Mouse (Mus musculus) stomach, embryonic 15.5 days (tissue): ENCODE results near the gene Mfsd2a. TPM values are rescaled to one million over a fixed set of nuclear protein-coding genes. Genes with fewer than 3 reads are reported as not detected.
"Not testable (repeated sequence)": the region's sequence is repeated elsewhere in the genome, so short reads cannot be mapped to it uniquely, and the experiment has no call there.

ENCODE experiments used
- ATAC-seq: fragments of 200-750 bp; cut with Nextera tagmentation; 2 replicates; pipeline ENCODE4 v1.8.0; 2017; ENCODE audit warnings: low read depth, moderate number of reproducible peaks, moderate TSS enrichment; ENCODE audit not compliant: insufficient read depth, low FRiP score
- H3K27ac ChIP-seq: fragments of 300-500 bp; sonication (generic); 2 replicates; pipeline ENCODE4 v1.5.1; 2015; ENCODE audit warnings: mild to moderate bottlenecking, inconsistent platforms
- H3K27me3 ChIP-seq: fragments of 300-500 bp; sonication (generic); replicated peaks from 2 replicates; pipeline ENCODE4 v1.6.1; 2015; ENCODE audit warnings: inconsistent platforms
- H3K36me3 ChIP-seq: fragments of 300-500 bp; sonication (generic); 2 replicates; pipeline ENCODE4 v1.6.1; 2015; ENCODE audit warnings: inconsistent platforms
- H3K4me1 ChIP-seq: fragments of 300-500 bp; sonication (generic); 2 replicates; pipeline ENCODE4 v1.6.1; 2015; ENCODE audit warnings: inconsistent platforms
- H3K4me2 ChIP-seq: fragments of 300-500 bp; sonication (generic); 2 replicates; pipeline ENCODE4 v1.6.1; 2015; ENCODE audit warnings: mild to moderate bottlenecking, inconsistent platforms
- H3K4me3 ChIP-seq: fragments of 300-500 bp; sonication (generic); replicated peaks from 2 replicates; pipeline ENCODE4 v1.5.1; 2015; ENCODE audit warnings: inconsistent platforms
- H3K9ac ChIP-seq: fragments of 300-500 bp; sonication (generic); 2 replicates; pipeline ENCODE4 v1.6.1; 2015; ENCODE audit warnings: inconsistent platforms
- H3K9me3 ChIP-seq: fragments of 300-500 bp; sonication (generic); 2 replicates; pipeline ENCODE4 v1.6.1; 2016; ENCODE audit warnings: inconsistent platforms
- WGBS: fragments of 180-500 bp; shearing (Covaris S2); methylation state at CpG from one replicate; pipeline ENCODE4 v1.1.7; 2015; 5-methylcytosine and 5-hydroxymethylcytosine counted together
- polyA plus RNA-seq: library from polyadenylated mRNA; unstranded; fragments of >200 nt; fragmentation: Nextera tagmentation; extraction: Ambion mirVana; gene quantifications from 2 replicates; pipeline ENCODE4 v1.2.1, GENCODE M21; 2015

Gene Mfsd2a
- polyA plus RNA-seq, 1 experiment from 2014 or later: 4.1 TPM

DNA sequence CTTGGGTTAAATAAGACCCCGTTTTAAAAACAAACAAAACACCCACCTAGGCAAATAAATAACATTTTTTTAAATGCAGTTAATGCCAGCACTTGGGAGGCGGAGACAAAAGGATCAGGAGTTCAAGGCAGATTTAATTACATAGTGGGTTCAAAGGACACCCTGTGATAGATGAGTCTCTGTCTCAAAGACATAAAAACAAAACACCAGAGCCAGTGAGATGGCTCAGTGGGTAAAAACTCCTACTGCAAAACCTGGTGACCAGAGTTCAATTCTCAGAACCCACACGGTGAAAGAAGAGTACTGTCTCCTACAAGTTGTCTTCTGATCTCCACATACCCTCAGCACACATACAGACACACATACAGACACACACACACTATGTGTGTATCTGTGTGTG lies 31.3 kb upstream of the Mfsd2a start:
- 59% methylated on average over 3 of the region's 3 CpGs for WGBS

GRCm38 (mm10) chr4:122991177-122991576 lies 30.2 kb upstream of the Mfsd2a start:
- 68% methylated on average over 1 of the region's 1 CpGs for WGBS
- H3K4me2 ChIP-seq: no peak overlapping the region
- H3K27me3 ChIP-seq: no peaks in the 10 kb centered on the region
- H3K36me3 ChIP-seq: no peaks in the 10 kb centered on the region
- H3K4me1 ChIP-seq: no peaks in the 10 kb centered on the region
- H3K9me3 ChIP-seq: no peaks in the 10 kb centered on the region
- H3K27ac ChIP-seq: no peak overlapping the region
- ATAC-seq: no peak
- H3K9ac ChIP-seq: no peak overlapping the region
- H3K4me3 ChIP-seq: no peak overlapping the region

More for the DNA sequence above, 31.3 kb upstream of the Mfsd2a start:
- Histone ChIP-seq H3K27me3 (no peaks in the 10 kb centered on the region), H3K4me2 (no peak overlapping the region), H3K4me3 (no peak overlapping the region), H3K9ac (no peak overlapping the region), H3K9me3 (no peaks in the 10 kb centered on the region), H3K4me1 (peaks cover 9% of the 10 kb centered on the region; the same call in 1 of the 2 replicates), H3K36me3 (no peaks in the 10 kb centered on the region), H3K27ac (no peak overlapping the region)
- ATAC-seq: no peak

DNA sequence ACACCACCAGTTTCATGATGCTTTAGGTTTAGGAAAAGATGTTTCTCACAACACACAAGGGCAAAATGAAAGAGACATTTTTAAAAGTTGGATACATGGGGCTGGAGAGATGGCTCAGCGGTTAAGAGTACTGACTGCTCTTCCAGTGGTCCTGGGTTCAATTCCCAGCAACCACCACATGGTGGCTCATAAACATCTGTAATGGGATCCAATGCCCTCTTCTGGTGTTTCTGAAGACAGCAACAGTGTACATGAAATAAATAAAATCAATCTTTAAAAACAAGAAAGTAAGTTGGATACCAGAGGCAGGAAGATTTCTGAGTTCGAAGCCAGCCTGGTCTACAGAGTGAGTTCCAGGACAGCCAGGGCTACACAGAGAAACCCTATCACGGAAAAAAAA lies 27.0 kb upstream of the Mfsd2a start:
- WGBS: 56% methylated on average over 3 of the region's 3 CpGs
- H3K9ac ChIP-seq, H3K36me3 ChIP-seq, H3K9me3 ChIP-seq, H3K4me3 ChIP-seq, ATAC-seq, H3K4me2 ChIP-seq, H3K4me1 ChIP-seq, H3K27ac ChIP-seq: not testable (repeated sequence)
- H3K27me3 ChIP-seq: peaks cover 12% of the 10 kb centered on the region

DNA sequence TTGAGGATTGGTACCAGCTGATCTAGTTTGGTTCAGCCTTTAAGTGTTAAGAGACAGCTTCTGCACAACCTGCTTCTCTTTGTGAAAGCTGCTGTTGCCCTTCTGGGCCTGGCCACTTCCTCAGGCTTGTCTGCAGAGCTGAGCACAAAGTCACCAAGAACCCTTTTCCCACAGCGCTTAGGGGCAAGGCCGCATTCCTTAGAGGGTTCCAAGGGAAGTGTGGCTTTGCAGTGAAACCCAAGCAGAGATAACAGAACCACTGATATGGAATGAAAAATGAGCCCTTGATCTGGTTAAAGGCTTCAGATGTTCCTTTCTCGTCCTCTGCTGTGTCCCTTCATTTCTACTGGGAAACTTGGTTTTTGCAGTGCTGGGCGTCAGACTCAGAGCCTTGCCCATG lies 26.4 kb upstream of the Mfsd2a start:
- Histone ChIP-seq H3K27me3 (peaks cover 12% of the 10 kb centered on the region), H3K9me3 (no peaks in the 10 kb centered on the region), H3K4me1 (no peaks in the 10 kb centered on the region), H3K27ac (no peak overlapping the region), H3K4me2 (no peak overlapping the region), H3K9ac (no peak overlapping the region), H3K4me3 (no peak overlapping the region), H3K36me3 (no peaks in the 10 kb centered on the region)
- 54% methylated on average over 4 of the region's 4 CpGs for WGBS
- ATAC-seq: no peak

DNA sequence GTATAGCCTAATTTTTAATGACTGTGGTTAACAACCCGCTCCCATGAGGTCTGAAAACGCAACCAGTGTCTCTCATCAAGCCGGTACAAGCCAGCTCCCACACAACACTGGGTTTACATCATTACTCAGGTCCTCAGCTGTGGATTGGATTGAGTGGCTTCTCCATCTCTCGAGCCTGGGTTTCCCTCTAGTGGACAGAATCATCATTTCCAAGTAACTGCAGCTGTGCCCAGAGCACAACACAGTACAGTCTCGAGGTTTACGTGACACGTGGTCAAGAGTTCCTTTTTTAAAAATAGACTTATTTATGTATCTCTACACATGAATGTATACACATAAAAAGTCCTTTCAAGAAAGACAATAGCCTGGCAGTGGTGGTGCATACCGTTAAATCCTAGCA lies 24.1 kb upstream of the Mfsd2a start:
- no peak overlapping the region for H3K4me3 ChIP-seq
- H3K9me3 ChIP-seq: no peaks in the 10 kb centered on the region
- H3K36me3 ChIP-seq: no peaks in the 10 kb centered on the region
- H3K9ac ChIP-seq: no peak overlapping the region
- peak; percentile 79 for ATAC-seq
- peaks cover 12% of the 10 kb centered on the region for H3K27me3 ChIP-seq
- no peaks in the 10 kb centered on the region for H3K4me1 ChIP-seq
- no peak overlapping the region for H3K27ac ChIP-seq
- WGBS: 26% methylated on average over 8 of the region's 8 CpGs
- no peak overlapping the region for H3K4me2 ChIP-seq

DNA sequence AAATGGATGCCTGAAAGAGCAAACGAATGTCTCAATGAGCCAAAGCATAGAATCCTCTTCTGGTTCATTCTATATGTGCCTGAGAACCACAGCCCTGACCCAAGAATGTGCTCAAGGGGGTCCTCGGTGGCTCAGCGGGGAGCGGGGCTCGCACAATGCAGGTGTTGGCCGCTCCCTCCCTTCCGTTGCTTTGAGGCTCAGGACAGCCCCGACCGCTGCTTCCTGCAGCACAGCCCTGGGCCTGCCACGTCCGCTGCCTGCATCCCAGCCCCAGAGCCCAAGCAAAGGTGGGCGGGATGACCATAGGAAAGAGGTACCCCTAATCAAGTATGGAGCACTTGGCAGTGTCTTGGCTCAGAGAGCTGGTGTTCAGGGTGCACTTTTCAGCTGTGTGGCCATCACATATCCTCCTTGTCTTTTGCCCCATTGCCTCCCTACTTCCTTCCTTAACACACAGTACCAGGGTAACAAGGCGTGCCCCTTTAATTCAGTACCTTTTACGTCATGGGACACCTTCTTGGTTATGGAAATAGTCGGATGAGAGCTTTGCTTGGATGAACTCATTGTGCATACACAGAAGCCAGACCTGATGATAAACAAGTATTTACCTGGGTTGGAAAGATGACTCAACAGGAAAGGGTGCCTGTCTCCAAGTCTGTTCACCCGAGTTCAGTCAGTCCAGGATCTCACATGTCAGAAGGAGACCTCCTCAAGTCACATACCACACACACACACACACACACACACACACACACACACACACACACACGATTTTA lies 22.7 kb upstream of the Mfsd2a start:
- peak overlapping the region; percentile 25 for H3K4me2 ChIP-seq
- no peak for ATAC-seq
- WGBS: 26% methylated on average over 17 of the region's 17 CpGs

DNA sequence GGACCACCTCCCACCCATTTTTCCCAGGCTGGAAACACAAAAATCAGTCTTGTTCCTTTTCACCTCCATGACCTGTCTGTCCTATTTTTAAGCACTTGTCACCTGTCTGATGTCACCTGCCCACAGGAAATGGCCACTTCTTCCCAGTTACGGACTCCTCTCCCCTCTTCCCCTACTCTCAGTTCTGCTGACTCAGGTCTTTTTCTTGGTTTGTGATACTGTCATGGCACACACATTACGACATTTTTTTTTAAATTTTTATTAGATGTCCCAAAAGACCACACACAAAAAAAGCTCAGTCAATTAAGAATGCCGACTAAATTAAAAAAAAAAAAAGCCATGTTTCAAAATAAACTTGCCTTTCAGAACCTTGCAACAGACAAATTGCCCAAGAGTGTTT lies 21.5 kb upstream of the Mfsd2a start:
- ATAC-seq: no peak
- Histone ChIP-seq H3K27me3 (peaks cover 12% of the 10 kb centered on the region), H3K27ac (no peak overlapping the region), H3K4me2 (no peak overlapping the region), H3K4me3 (no peak overlapping the region), H3K9ac (no peak overlapping the region), H3K4me1 (no peaks in the 10 kb centered on the region), H3K9me3 (no peaks in the 10 kb centered on the region), H3K36me3 (no peaks in the 10 kb centered on the region)
- WGBS: 78% methylated on average over 3 of the region's 3 CpGs

More for the DNA sequence above, 22.7 kb upstream of the Mfsd2a start:
- Histone ChIP-seq H3K27me3 (peaks cover 12% of the 10 kb centered on the region), H3K27ac (no peak overlapping the region), H3K9ac (no peak overlapping the region), H3K4me3 (0 out of 2 replicates have a peak overlapping the region, but pooled peaks have one; percentile 1), H3K36me3 (no peaks in the 10 kb centered on the region), H3K9me3 (no peaks in the 10 kb centered on the region), H3K4me1 (no peaks in the 10 kb centered on the region)

- Histone ChIP-seq H3K27ac (no peak overlapping the region), H3K36me3 (no peaks in the 10 kb centered on the region), H3K4me1 (no peaks in the 10 kb centered on the region), H3K9me3 (no peaks in the 10 kb centered on the region), H3K4me2 (no peak overlapping the region), H3K27me3 (peaks cover 12% of the 10 kb centered on the region), H3K4me3 (no peak overlapping the region), H3K9ac (no peak overlapping the region)
- ATAC-seq: 0 out of 2 replicates have a peak, but pooled peaks have one; percentile 40
- 40% methylated on average over 3 of the region's 3 CpGs for WGBS
Measured at GRCm38 (mm10) chr4:122981930-122982329, 20.9 kb upstream of the Mfsd2a start.

GRCm38 (mm10) chr4:122981238-122981637 lies 20.2 kb upstream of the Mfsd2a start:
- no peaks in the 10 kb centered on the region for H3K36me3 ChIP-seq
- H3K4me2 ChIP-seq: no peak overlapping the region
- no peaks in the 10 kb centered on the region for H3K4me1 ChIP-seq
- no peak overlapping the region for H3K27ac ChIP-seq
- H3K9me3 ChIP-seq: no peaks in the 10 kb centered on the region
- H3K4me3 ChIP-seq: no peak overlapping the region
- peaks cover 12% of the 10 kb centered on the region for H3K27me3 ChIP-seq
- WGBS: 66% methylated on average over 7 of the region's 7 CpGs
- no peak for ATAC-seq
- no peak overlapping the region for H3K9ac ChIP-seq

DNA sequence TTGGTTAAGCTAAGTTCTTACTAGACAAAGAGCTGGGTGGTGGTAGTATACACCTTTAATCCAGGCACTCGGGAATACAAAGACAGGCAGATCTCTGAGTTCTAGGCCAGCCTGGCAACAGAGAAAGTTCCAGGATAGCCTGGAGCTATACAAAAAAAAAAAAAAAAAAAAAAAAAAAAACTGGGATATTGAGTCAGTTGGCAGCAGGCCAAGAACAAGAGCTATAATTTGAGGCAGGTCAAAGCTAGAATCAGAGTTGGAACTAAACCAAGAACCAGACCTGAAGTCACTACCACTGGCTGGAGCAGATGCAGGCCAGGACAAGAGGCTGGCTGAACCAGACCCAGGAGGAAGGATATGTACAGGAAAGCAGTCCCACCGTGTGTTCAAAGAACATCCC lies 19.7 kb upstream of the Mfsd2a start:
- no peak for ATAC-seq
- whole genome bisulfite sequencing: 67% methylated on average over 2 of the region's 2 CpGs
- no peak overlapping the region for H3K4me3 ChIP-seq
- H3K4me2 ChIP-seq: no peak overlapping the region
- H3K9ac ChIP-seq: no peak overlapping the region
- H3K36me3 ChIP-seq: no peaks in the 10 kb centered on the region
- no peak overlapping the region for H3K27ac ChIP-seq
- H3K27me3 ChIP-seq: peaks cover 12% of the 10 kb centered on the region
- no peaks in the 10 kb centered on the region for H3K9me3 ChIP-seq
- no peaks in the 10 kb centered on the region for H3K4me1 ChIP-seq

- no peak for ATAC-seq
- WGBS: 86% methylated on average over 3 of the region's 3 CpGs
- no peak overlapping the region for H3K4me2 ChIP-seq
- H3K27ac ChIP-seq: no peak overlapping the region
- H3K27me3 ChIP-seq: peaks cover 12% of the 10 kb centered on the region
- no peak overlapping the region for H3K4me3 ChIP-seq
- H3K9me3 ChIP-seq: no peaks in the 10 kb centered on the region
- H3K36me3 ChIP-seq: no peaks in the 10 kb centered on the region
- no peaks in the 10 kb centered on the region for H3K4me1 ChIP-seq
- no peak overlapping the region for H3K9ac ChIP-seq
Measured at GRCm38 (mm10) chr4:122979826-122980225, 18.8 kb upstream of the Mfsd2a start.

- 79% methylated on average over 2 of the region's 2 CpGs for WGBS
- Histone ChIP-seq H3K9me3 (no peaks in the 10 kb centered on the region), H3K36me3 (no peaks in the 10 kb centered on the region), H3K27me3 (peaks cover 8% of the 10 kb centered on the region), H3K9ac (no peak overlapping the region), H3K4me1 (no peaks in the 10 kb centered on the region), H3K4me2 (no peak overlapping the region), H3K4me3 (no peak overlapping the region), H3K27ac (no peak overlapping the region)
- ATAC-seq: no peak
Measured at GRCm38 (mm10) chr4:122978850-122979249, 17.9 kb upstream of the Mfsd2a start.
